Mouse (Mus musculus): ENCODE results near the gene Itpkc. TPM values are rescaled to one million over a fixed set of nuclear protein-coding genes. Genes with fewer than 3 reads are reported as not detected.
A peak's percentile ranks its signal among the peaks of the same experiment; 100 is the strongest.
"Not testable (repeated sequence)": the region's sequence is repeated elsewhere in the genome, so short reads cannot be mapped to it uniquely, and the experiment has no call there.

Itpkc gene
- polyA plus RNA-seq, 1 experiment from 2014 or later: 1.2 TPM

GRCm38 (mm10) chr7:27249146-27249545 lies 20.7 kb upstream of the Itpkc start:
- 0 out of 2 replicates have a peak, but pooled peaks cover 3% of the 10 kb centered on the region for H3K4me1 ChIP-seq (ENCODE audit: insufficient read depth)
- H3K36me3 ChIP-seq (replicated peaks; ENCODE audit: insufficient read depth, low read length): no peaks in the 10 kb centered on the region; the same call in 1 of the 2 replicates
- H3K9me3 ChIP-seq (ENCODE audit: low read length): no peaks in the 10 kb centered on the region
- WGBS (ENCODE audit: insufficient replicate concordance): 86% methylated on average over 2 of the region's 2 CpGs
- H3K27me3 ChIP-seq (ENCODE audit: insufficient read depth, low read length): no peaks in the 10 kb centered on the region
- H3K9ac ChIP-seq (replicated peaks): no peak overlapping the region
- ATAC-seq: no peak
- TF ChIP-seq EP300 (IDR thresholded peaks at IDR 0.05; ENCODE audit: low read depth): no peak
- TF ChIP-seq CTCF (IDR thresholded peaks at IDR 0.05; ENCODE audit: low read depth): peak; percentile 66
- peak; percentile 46 for DNase-seq
- no peak overlapping the region for H3K27ac ChIP-seq (ENCODE audit: low read depth)
- H3K4me3 ChIP-seq (ENCODE audit: low read depth, low read length): no peak overlapping the region
- H3K4me2 ChIP-seq (ENCODE audit: low read depth, low read length): no peak overlapping the region

DNA sequence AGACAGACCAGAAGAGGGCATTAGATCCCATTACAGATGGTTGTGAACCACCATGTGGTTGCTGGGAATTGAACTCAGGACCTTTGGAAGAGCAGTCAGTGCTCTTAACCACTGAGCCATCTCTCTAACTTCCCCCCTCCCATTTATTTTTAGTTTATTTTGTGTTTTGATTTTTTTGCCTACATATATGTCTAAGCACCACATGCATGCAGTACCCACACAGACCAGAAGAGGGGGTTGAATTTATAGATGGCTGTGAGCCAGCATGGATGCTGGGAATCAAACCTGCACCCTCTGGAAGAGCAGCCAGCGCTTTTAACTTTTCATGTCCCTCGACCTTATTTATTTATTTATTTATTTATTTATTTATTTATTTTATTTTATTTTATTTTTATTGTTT lies 15.6 kb upstream of the Itpkc start:
- H3K9ac ChIP-seq (replicated peaks); H3K4me3 ChIP-seq (ENCODE audit: low read depth, low read length); H3K27me3 ChIP-seq (ENCODE audit: insufficient read depth, low read length); H3K4me1 ChIP-seq (ENCODE audit: insufficient read depth); H3K27ac ChIP-seq (ENCODE audit: low read depth); ATAC-seq; H3K4me2 ChIP-seq (ENCODE audit: low read depth, low read length); H3K9me3 ChIP-seq (ENCODE audit: low read length): not testable (repeated sequence)
- peak; percentile 57 for TF ChIP-seq CTCF (IDR thresholded peaks at IDR 0.05; ENCODE audit: low read depth)
- WGBS (ENCODE audit: insufficient replicate concordance): 68% methylated on average over 2 of the region's 2 CpGs
- peaks cover 23% of the 10 kb centered on the region for H3K36me3 ChIP-seq (replicated peaks; ENCODE audit: insufficient read depth, low read length)
- DNase-seq: peak; percentile 45

DNA sequence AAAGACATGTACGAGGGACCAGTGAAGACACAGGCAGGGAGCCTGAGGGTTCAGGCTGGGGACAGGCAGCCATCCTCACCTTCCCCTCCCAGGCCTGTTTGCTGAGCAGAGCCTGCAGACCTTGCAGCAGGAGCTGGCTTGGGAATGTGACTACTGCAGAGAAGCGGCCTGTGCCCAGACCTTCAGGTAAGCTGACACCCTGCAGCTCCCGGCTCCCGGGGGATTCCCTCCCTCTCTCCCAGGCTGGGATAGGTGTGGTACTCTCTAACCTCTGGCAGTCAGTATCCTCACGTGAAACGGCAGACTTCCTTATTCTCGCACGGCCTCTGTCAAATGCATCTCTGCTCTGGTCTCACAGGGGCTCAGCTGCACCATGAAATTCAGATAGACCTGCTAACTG lies 14.8 kb upstream of the Itpkc start:
- H3K4me1 ChIP-seq (ENCODE audit: insufficient read depth): no peaks in the 10 kb centered on the region
- peaks cover 23% of the 10 kb centered on the region for H3K36me3 ChIP-seq (replicated peaks; ENCODE audit: insufficient read depth, low read length)
- TF ChIP-seq CTCF (IDR thresholded peaks at IDR 0.05; ENCODE audit: low read depth) (no peak), EP300 (IDR thresholded peaks at IDR 0.05; ENCODE audit: low read depth) (no peak)
- DNase-seq (no peak), ATAC-seq (no peak)
- no peak overlapping the region for H3K4me3 ChIP-seq (ENCODE audit: low read depth, low read length)
- H3K27ac ChIP-seq (ENCODE audit: low read depth): no peak overlapping the region
- no peak overlapping the region for H3K4me2 ChIP-seq (ENCODE audit: low read depth, low read length)
- H3K9me3 ChIP-seq (ENCODE audit: low read length): no peaks in the 10 kb centered on the region
- 64% methylated on average over 8 of the region's 8 CpGs for WGBS (ENCODE audit: insufficient replicate concordance)
- H3K9ac ChIP-seq (replicated peaks): no peak overlapping the region
- no peaks in the 10 kb centered on the region for H3K27me3 ChIP-seq (ENCODE audit: insufficient read depth, low read length)

DNA sequence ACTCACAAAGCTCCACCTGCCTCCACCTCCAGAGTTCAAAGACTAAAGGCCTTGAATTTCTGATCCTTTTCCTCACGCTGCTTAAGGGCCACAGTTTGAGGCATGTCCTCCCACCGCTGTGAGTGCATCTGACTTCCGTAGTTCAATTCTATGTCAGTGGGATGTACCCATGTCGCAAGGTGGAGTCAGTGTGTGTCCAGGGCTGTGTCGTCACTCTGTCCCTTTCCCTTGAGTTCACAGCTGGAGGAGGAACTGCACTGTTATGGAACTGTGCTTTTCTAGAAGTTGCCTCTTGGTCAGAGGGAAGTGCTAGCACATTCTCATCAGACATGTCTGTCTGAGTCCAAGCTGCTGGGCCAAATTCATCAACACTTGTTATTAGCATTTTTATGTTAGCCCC lies 10.1 kb upstream of the Itpkc start:
- H3K27ac ChIP-seq (ENCODE audit: low read depth): peak overlapping the region; percentile 22; the same call in 1 of the 2 replicates
- no peak overlapping the region for H3K9ac ChIP-seq (replicated peaks)
- DNase-seq (peak; percentile 52), ATAC-seq (peak; percentile 72)
- peaks cover 3% of the 10 kb centered on the region for H3K4me1 ChIP-seq (ENCODE audit: insufficient read depth)
- no peak for TF ChIP-seq EP300 (IDR thresholded peaks at IDR 0.05; ENCODE audit: low read depth)
- no peaks in the 10 kb centered on the region for H3K27me3 ChIP-seq (ENCODE audit: insufficient read depth, low read length)
- H3K4me2 ChIP-seq (ENCODE audit: low read depth, low read length): no peak overlapping the region
- no peaks in the 10 kb centered on the region for H3K9me3 ChIP-seq (ENCODE audit: low read length)
- no peak overlapping the region for H3K4me3 ChIP-seq (ENCODE audit: low read depth, low read length)
- WGBS (ENCODE audit: insufficient replicate concordance): 65% methylated on average over 5 of the region's 5 CpGs
- peaks cover 22% of the 10 kb centered on the region for H3K36me3 ChIP-seq (replicated peaks; ENCODE audit: insufficient read depth, low read length)

DNA sequence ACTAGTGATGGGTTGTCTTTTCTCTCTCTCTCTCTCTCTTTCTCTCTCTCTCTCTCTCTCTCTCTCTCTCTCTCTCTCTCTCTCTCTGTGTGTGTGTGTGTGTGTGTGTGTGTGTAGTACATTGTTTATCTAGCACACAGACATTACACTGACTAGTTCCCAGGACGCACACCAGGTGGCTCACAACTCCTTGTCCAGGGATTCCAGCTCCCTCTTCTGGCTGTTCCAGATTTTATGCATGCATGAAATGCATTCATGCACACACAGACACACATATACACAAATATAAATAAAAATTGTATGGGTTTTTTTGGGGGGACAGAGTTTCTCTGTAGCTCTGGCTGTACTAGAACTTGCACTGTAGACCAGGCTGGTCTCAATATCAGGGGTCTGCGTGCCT lies 9.1 kb upstream of the Itpkc start:
- Histone ChIP-seq H3K4me1 (ENCODE audit: insufficient read depth) (peaks cover 7% of the 10 kb centered on the region), H3K27ac (ENCODE audit: low read depth) (no peak overlapping the region), H3K9ac (replicated peaks) (no peak overlapping the region), H3K36me3 (replicated peaks; ENCODE audit: insufficient read depth, low read length) (peaks cover 16% of the 10 kb centered on the region), H3K4me2 (ENCODE audit: low read depth, low read length) (no peak overlapping the region), H3K27me3 (ENCODE audit: insufficient read depth, low read length) (no peaks in the 10 kb centered on the region), H3K9me3 (ENCODE audit: low read length) (no peaks in the 10 kb centered on the region), H3K4me3 (ENCODE audit: low read depth, low read length) (no peak overlapping the region)
- ATAC-seq (no peak), DNase-seq (no peak)
- TF ChIP-seq EP300 (IDR thresholded peaks at IDR 0.05; ENCODE audit: low read depth) (no peak), CTCF (IDR thresholded peaks at IDR 0.05; ENCODE audit: low read depth) (peak; percentile 41)
- 85% methylated on average over 2 of the region's 2 CpGs for WGBS (ENCODE audit: insufficient replicate concordance)

DNA sequence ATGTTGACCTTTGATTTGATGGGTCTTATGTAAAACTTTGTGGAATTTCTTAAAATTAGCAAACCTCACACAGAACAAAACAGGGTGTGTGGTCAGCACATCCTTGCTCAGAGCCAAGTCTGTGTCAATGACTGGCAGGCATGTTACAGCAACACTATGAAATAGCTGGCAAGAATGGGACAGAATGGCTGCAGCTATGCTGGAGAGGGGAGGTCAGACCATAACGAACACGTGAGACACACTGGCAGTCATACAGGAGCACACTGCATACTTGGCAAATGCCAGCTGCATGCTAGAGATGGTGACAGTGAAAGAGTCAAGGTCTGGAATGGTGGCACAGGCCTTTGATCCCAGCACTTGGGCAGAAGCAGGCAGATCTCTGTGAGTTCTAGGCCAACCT lies 7.3 kb upstream of the Itpkc start:
- no peak overlapping the region for H3K9ac ChIP-seq (replicated peaks)
- WGBS (ENCODE audit: insufficient replicate concordance): 90% methylated on average over 2 of the region's 2 CpGs
- DNase-seq (no peak), ATAC-seq (no peak)
- no peak overlapping the region for H3K27ac ChIP-seq (ENCODE audit: low read depth)
- no peak for TF ChIP-seq EP300 (IDR thresholded peaks at IDR 0.05; ENCODE audit: low read depth)
- no peak for TF ChIP-seq CTCF (IDR thresholded peaks at IDR 0.05; ENCODE audit: low read depth)
- no peaks in the 10 kb centered on the region for H3K9me3 ChIP-seq (ENCODE audit: low read length)
- no peaks in the 10 kb centered on the region for H3K27me3 ChIP-seq (ENCODE audit: insufficient read depth, low read length)
- H3K4me2 ChIP-seq (ENCODE audit: low read depth, low read length): no peak overlapping the region
- peaks cover 9% of the 10 kb centered on the region; the same call in 1 of the 2 replicates for H3K36me3 ChIP-seq (replicated peaks; ENCODE audit: insufficient read depth, low read length)
- H3K4me3 ChIP-seq (ENCODE audit: low read depth, low read length): no peak overlapping the region
- H3K4me1 ChIP-seq (ENCODE audit: insufficient read depth): peaks cover 7% of the 10 kb centered on the region

DNA sequence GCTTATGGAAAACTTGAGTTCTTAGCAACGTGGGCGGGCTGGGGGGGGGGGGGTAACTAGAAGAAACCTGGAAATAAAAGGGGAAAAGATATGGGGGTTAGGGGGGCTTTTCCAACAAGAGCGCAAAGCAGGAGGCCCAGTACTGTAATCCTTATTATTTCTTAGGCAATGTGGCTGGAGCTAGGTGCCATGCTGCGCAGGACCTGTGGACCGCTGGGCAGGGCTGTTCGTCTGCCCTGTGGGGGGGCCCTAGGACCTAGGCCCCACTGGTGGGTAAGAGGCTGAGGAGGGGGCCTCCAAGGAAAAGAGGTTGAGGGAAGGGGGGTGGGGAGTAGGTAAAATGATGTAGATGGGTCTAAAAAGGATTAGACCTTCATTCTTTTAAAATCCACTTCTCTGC lies 4.8 kb upstream of the Itpkc start:
- H3K9me3 ChIP-seq (ENCODE audit: low read length): no peaks in the 10 kb centered on the region
- 6% methylated on average over 5 of the region's 6 CpGs for WGBS (ENCODE audit: insufficient replicate concordance)
- peaks cover 7% of the 10 kb centered on the region for H3K4me1 ChIP-seq (ENCODE audit: insufficient read depth)
- TF ChIP-seq CTCF (IDR thresholded peaks at IDR 0.05; ENCODE audit: low read depth): no peak
- TF ChIP-seq EP300 (IDR thresholded peaks at IDR 0.05; ENCODE audit: low read depth): no peak
- peak overlapping the region; percentile 58; the same call in 1 of the 2 replicates for H3K27ac ChIP-seq (ENCODE audit: low read depth)
- no peak for ATAC-seq
- no peaks in the 10 kb centered on the region for H3K27me3 ChIP-seq (ENCODE audit: insufficient read depth, low read length)
- no peak for DNase-seq
- H3K4me2 ChIP-seq (ENCODE audit: low read depth, low read length): peak overlapping the region; percentile 68
- H3K9ac ChIP-seq (replicated peaks): peak overlapping the region; percentile 59
- no peaks in the 10 kb centered on the region for H3K36me3 ChIP-seq (replicated peaks; ENCODE audit: insufficient read depth, low read length)
- peak overlapping the region; percentile 66 for H3K4me3 ChIP-seq (ENCODE audit: low read depth, low read length)
